Mouse (Mus musculus) ES-Bruce4 (cell line): ENCODE data around the gene Hist2h2aa1.

Source experiments
- CTCF ChIP-seq: IDR thresholded peaks from one replicate; pipeline ENCODE4 v1.8.1; 2011; ENCODE audit warnings: low read depth, low read length
- EP300 ChIP-seq: IDR thresholded peaks from 2 replicates; pipeline ENCODE4 v1.6.1; 2011; ENCODE audit warnings: low read depth, low read length; ENCODE audit not compliant: insufficient read depth

- no peak for TF ChIP-seq CTCF
- TF ChIP-seq EP300, result no peak
Observed at GRCm38 (mm10) chr3:96243921-96244572, 1.2 kb upstream of the Hist2h2aa1 start.
